Mouse (Mus musculus) lung, adult 2 months (tissue): ENCODE data around the gene Adcy9.

Experiments used
- CTCF ChIP-seq: fragments of 200-500 bp; IDR thresholded peaks from 2 replicates; pipeline ENCODE4 v1.5.1; 2011; ENCODE audit warnings: mild to moderate bottlenecking, low read length, control low read depth; ENCODE audit not compliant: insufficient read depth
- POLR2A ChIP-seq: fragments of 200-500 bp; IDR thresholded peaks from 2 replicates; pipeline ENCODE4 v1.6.1; 2011; ENCODE audit warnings: low read depth, mild to moderate bottlenecking, control low read depth, low read length, borderline replicate concordance; ENCODE audit errors: extremely low read depth

- TF ChIP-seq CTCF (no peak), POLR2A (no peak)
Observed at GRCm38 (mm10) chr16:4293259-4293658, 127.0 kb downstream of the Adcy9 start.
